Comparison of ENCODE assay signal across 10 mouse cellular contexts in the genomic region with DNA sequence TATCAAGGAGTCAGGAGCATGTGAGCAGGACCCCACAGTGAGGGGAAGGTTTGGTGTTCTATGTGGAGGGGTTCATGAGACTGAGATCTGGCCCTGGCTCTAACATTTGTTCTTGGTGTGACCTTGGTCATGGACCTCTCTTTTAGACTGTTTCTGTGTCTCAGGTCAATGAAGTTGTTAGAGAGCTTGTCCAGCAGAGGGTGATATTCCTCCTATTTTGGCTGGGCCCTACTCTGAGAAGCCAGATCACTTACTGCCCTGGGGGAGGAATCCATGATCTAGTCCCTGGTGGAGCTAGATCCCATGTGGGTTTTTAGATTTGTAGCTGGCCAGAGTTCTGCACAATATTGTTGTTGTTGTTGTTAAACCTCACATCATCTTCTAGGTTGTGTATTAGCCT. TPM values are rescaled to one million over a fixed set of nuclear protein-coding genes. Genes with fewer than 3 reads are reported as not detected.
DNase-seq lines count a peak whose midpoint lies in the region; ATAC-seq and TF ChIP-seq lines count a peak whose summit lies in the region.
"Had no signal": no experiment of that assay in that cellular context is flagged by ENCODE, and none has a peak within 500 bp of the region (broad histone marks: within the 10 kb centered on the region; RNA-seq: fewer than 3 reads in every experiment).

No protein-coding gene starts in this region.

- intact Hi-C loops in gastrocnemius, adult 2 months (cut with DNase I): loop anchor here (2.0 to 5.0 kb wide), 2 partner anchors 156 to 263 kb away; no protein-coding TSS in a partner anchor

- TF ChIP-seq CTCF in gastrocnemius, adult 2 months (IDR thresholded peaks at IDR 0.05): peak; percentile 62

- ATAC-seq in granulocyte monocyte progenitor cell, adult 5-6 weeks (replicated peaks; ENCODE audit: poor library complexity, severe bottlenecking): peak; percentile 55

- H3K27ac ChIP-seq in gastrocnemius, adult 2 months: no peak overlapping the region
- H3K27ac ChIP-seq: lung, embryonic 15.5 days had no signal

- no peak for DNase-seq in gastrocnemius, adult 2 months
- DNase-seq in gastrocnemius, postnatal 10 days: no peak
- peak; percentile 51 for DNase-seq in A20 (ENCODE audit: low read depth, low spot score)
- DNase-seq in adrenal gland, postnatal 36 days: peak; percentile 36 to 55
- peak; percentile 19 to 50 for DNase-seq in kidney, postnatal 4 days
- peak; percentile 12 for DNase-seq in ovary, postnatal 14 days (ENCODE audit: low spot score)
- no peak for DNase-seq in frontal cortex, postnatal 10 days (ENCODE audit: low spot score in 2 of 2)

- no peak overlapping the region for H3K4me3 ChIP-seq in gastrocnemius, adult 2 months
- H3K4me3 ChIP-seq: lung, embryonic 15.5 days had no signal

RNA-seq across cellular contexts. Expression of a gene that starts 23.0 kb away (rescaled TPM):
- total RNA-seq in gastrocnemius, adult 2 months (2021): not detected
- not detected for total RNA-seq in gastrocnemius, postnatal 10 days (2021)
- not detected for total RNA-seq in adrenal gland, postnatal 36 days (2021)
- total RNA-seq in granulocyte monocyte progenitor cell, adult 5-6 weeks (2014; fragmentation: Nextera tagmentation): not detected in 2 replicates
- not detected in 2 replicates for total RNA-seq in granulocyte monocyte progenitor cell, adult 5-6 weeks (2017)
- total RNA-seq: gastrocnemius, postnatal 4 days had no signal

RNA-seq across cellular contexts. Expression of a gene that starts 58.8 kb away (rescaled TPM):
- under 1 TPM in 1 of 2 experiments, not detected in 1; 0.08 TPM for total RNA-seq in gastrocnemius, adult 2 months (2021)
- under 1 TPM in 1 of 2 experiments, not detected in 1; 0.09 TPM for total RNA-seq in gastrocnemius, postnatal 10 days (2021)
- under 1 TPM; 0.23 to 0.53 TPM for total RNA-seq in adrenal gland, postnatal 36 days (2021)
- total RNA-seq in granulocyte monocyte progenitor cell, adult 5-6 weeks (2014; fragmentation: Nextera tagmentation): 0.26 and 1.2 TPM in 2 replicates
- 0.88 TPM in 1 of 2 replicates, not detected in the other for total RNA-seq in granulocyte monocyte progenitor cell, adult 5-6 weeks (2017)
- total RNA-seq: gastrocnemius, postnatal 4 days had no signal

Comparison
In these comparisons a context has a peak if more than half of its experiments do, and no peak if none do; other contexts are left out.
1. DNase-seq: peak in A20 (single experiment), adrenal gland, postnatal 36 days (2 of 2), kidney, postnatal 4 days (2 of 2) and ovary, postnatal 14 days (single experiment); none in gastrocnemius, adult 2 months (single experiment), gastrocnemius, postnatal 10 days (single experiment) and frontal cortex, postnatal 10 days (0 of 2).